Mouse (Mus musculus): ENCODE measurements at regions not wholly inside any gene's neighbourhood (a gene's known extent, or its start where the extent isn't known, plus 50 kb on each side); places are given as distances from the start of the nearest gene placed in this dataset.

GRCm38 (mm10) chr13:71064590-71065307 is 223.1 kb upstream of the Adamts16 start:
- TF ChIP-seq CTCF (IDR thresholded peaks at IDR 0.05; ENCODE audit: low read depth) = no peak
- no peak for TF ChIP-seq EP300 (IDR thresholded peaks at IDR 0.05; ENCODE audit: low read depth)
- no peaks in the 10 kb centered on the region for H3K4me1 ChIP-seq (ENCODE audit: insufficient read depth)
- WGBS (ENCODE audit: insufficient replicate concordance) = 63% methylated on average over 8 of the region's 8 CpGs
- ATAC-seq (no peak), DNase-seq (no peak)
- H3K27me3 ChIP-seq (ENCODE audit: insufficient read depth, low read length) = no peaks in the 10 kb centered on the region
- H3K9me3 ChIP-seq (ENCODE audit: low read length) = no peaks in the 10 kb centered on the region
- H3K27ac ChIP-seq (ENCODE audit: low read depth) = no peak overlapping the region
- no peak overlapping the region for H3K9ac ChIP-seq (replicated peaks)
- no peaks in the 10 kb centered on the region for H3K36me3 ChIP-seq (replicated peaks; ENCODE audit: insufficient read depth, low read length)
- no peak overlapping the region for H3K4me3 ChIP-seq (ENCODE audit: low read depth, low read length)
- no peak overlapping the region for H3K4me2 ChIP-seq (ENCODE audit: low read depth, low read length)

- H3K9me3 ChIP-seq (ENCODE audit: low read length) = no peaks in the 10 kb centered on the region
- H3K4me3 ChIP-seq (ENCODE audit: low read depth, low read length) = no peak overlapping the region
- no peak for TF ChIP-seq CTCF (IDR thresholded peaks at IDR 0.05; ENCODE audit: low read depth)
- no peak for TF ChIP-seq EP300 (IDR thresholded peaks at IDR 0.05; ENCODE audit: low read depth)
- no peaks in the 10 kb centered on the region for H3K27me3 ChIP-seq (ENCODE audit: insufficient read depth, low read length)
- DNase-seq (no peak), ATAC-seq (no peak)
- WGBS (ENCODE audit: insufficient replicate concordance) = 85% methylated on average over 21 of the region's 21 CpGs
- no peaks in the 10 kb centered on the region for H3K36me3 ChIP-seq (replicated peaks; ENCODE audit: insufficient read depth, low read length)
- H3K4me1 ChIP-seq (ENCODE audit: insufficient read depth) = no peaks in the 10 kb centered on the region
- H3K27ac ChIP-seq (ENCODE audit: low read depth) = no peak overlapping the region
- H3K4me2 ChIP-seq (ENCODE audit: low read depth, low read length) = no peak overlapping the region
- H3K9ac ChIP-seq (replicated peaks) = no peak overlapping the region
Measured at GRCm38 (mm10) chr13:71053361-71054264, 212.0 kb upstream of the Adamts16 start.

- H3K4me2 ChIP-seq (ENCODE audit: low read depth, low read length) = peak overlapping the region; percentile 18; the same call in 1 of the 2 replicates
- no peak for DNase-seq
Measured at GRCm38 (mm10) chr13:71050646-71051045, 209.0 kb upstream of the Adamts16 start.

GRCm38 (mm10) chr13:71036000-71036399 is 194.4 kb upstream of the Adamts16 start:
- Histone ChIP-seq H3K27me3 (ENCODE audit: insufficient read depth, low read length) (no peaks in the 10 kb centered on the region), H3K4me1 (ENCODE audit: insufficient read depth) (no peaks in the 10 kb centered on the region), H3K4me3 (ENCODE audit: low read depth, low read length) (no peak overlapping the region), H3K9ac (replicated peaks) (no peak overlapping the region), H3K36me3 (replicated peaks; ENCODE audit: insufficient read depth, low read length) (no peaks in the 10 kb centered on the region), H3K4me2 (ENCODE audit: low read depth, low read length) (no peak overlapping the region), H3K27ac (ENCODE audit: low read depth) (no peak overlapping the region), H3K9me3 (ENCODE audit: low read length) (no peaks in the 10 kb centered on the region)
- WGBS (ENCODE audit: insufficient replicate concordance) = 92% methylated on average over 8 of the region's 8 CpGs
- TF ChIP-seq EP300 (IDR thresholded peaks at IDR 0.05; ENCODE audit: low read depth) = no peak
- TF ChIP-seq CTCF (IDR thresholded peaks at IDR 0.05; ENCODE audit: low read depth) = no peak
- no peak for ATAC-seq
- DNase-seq = no peak

More at GRCm38 (mm10) chr13:71050646-71051045, 209.0 kb upstream of the Adamts16 start:
- no peaks in the 10 kb centered on the region for H3K27me3 ChIP-seq (ENCODE audit: insufficient read depth, low read length)
- H3K9me3 ChIP-seq (ENCODE audit: low read length) = no peaks in the 10 kb centered on the region
- H3K4me1 ChIP-seq (ENCODE audit: insufficient read depth) = no peaks in the 10 kb centered on the region
- no peak overlapping the region for H3K27ac ChIP-seq (ENCODE audit: low read depth)
- no peaks in the 10 kb centered on the region for H3K36me3 ChIP-seq (replicated peaks; ENCODE audit: insufficient read depth, low read length)
- no peak for TF ChIP-seq CTCF (IDR thresholded peaks at IDR 0.05; ENCODE audit: low read depth)
- TF ChIP-seq EP300 (IDR thresholded peaks at IDR 0.05; ENCODE audit: low read depth) = no peak
- ATAC-seq = no peak
- no peak overlapping the region for H3K9ac ChIP-seq (replicated peaks)
- WGBS (ENCODE audit: insufficient replicate concordance) = 41% methylated on average over 13 of the region's 13 CpGs
- no peak overlapping the region for H3K4me3 ChIP-seq (ENCODE audit: low read depth, low read length)

GRCm38 (mm10) chr13:71034926-71035687 is 193.5 kb upstream of the Adamts16 start:
- Histone ChIP-seq H3K27me3 (ENCODE audit: insufficient read depth, low read length) (no peaks in the 10 kb centered on the region), H3K9ac (replicated peaks) (no peak overlapping the region), H3K4me2 (ENCODE audit: low read depth, low read length) (no peak overlapping the region), H3K36me3 (replicated peaks; ENCODE audit: insufficient read depth, low read length) (no peaks in the 10 kb centered on the region), H3K9me3 (ENCODE audit: low read length) (no peaks in the 10 kb centered on the region), H3K4me1 (ENCODE audit: insufficient read depth) (no peaks in the 10 kb centered on the region), H3K27ac (ENCODE audit: low read depth) (no peak overlapping the region), H3K4me3 (ENCODE audit: low read depth, low read length) (no peak overlapping the region)
- TF ChIP-seq EP300 (IDR thresholded peaks at IDR 0.05; ENCODE audit: low read depth) = no peak
- TF ChIP-seq CTCF (IDR thresholded peaks at IDR 0.05; ENCODE audit: low read depth) = no peak
- ATAC-seq (no peak), DNase-seq (no peak)
- 72% methylated on average over 13 of the region's 13 CpGs for WGBS (ENCODE audit: insufficient replicate concordance)

GRCm38 (mm10) chr13:71008216-71008615 is 166.6 kb upstream of the Adamts16 start:
- Histone ChIP-seq H3K9me3 (ENCODE audit: low read length) (no peaks in the 10 kb centered on the region), H3K36me3 (replicated peaks; ENCODE audit: insufficient read depth, low read length) (no peaks in the 10 kb centered on the region), H3K27me3 (ENCODE audit: insufficient read depth, low read length) (no peaks in the 10 kb centered on the region), H3K27ac (ENCODE audit: low read depth) (no peak overlapping the region), H3K4me1 (ENCODE audit: insufficient read depth) (peaks cover 4% of the 10 kb centered on the region; the same call in 1 of the 2 replicates), H3K4me3 (ENCODE audit: low read depth, low read length) (no peak overlapping the region), H3K9ac (replicated peaks) (no peak overlapping the region), H3K4me2 (ENCODE audit: low read depth, low read length) (no peak overlapping the region)
- DNase-seq (no peak), ATAC-seq (no peak)
- peak; percentile 51 for TF ChIP-seq CTCF (IDR thresholded peaks at IDR 0.05; ENCODE audit: low read depth)
- no peak for TF ChIP-seq EP300 (IDR thresholded peaks at IDR 0.05; ENCODE audit: low read depth)
- WGBS (ENCODE audit: insufficient replicate concordance) = 22% methylated on average over 3 of the region's 3 CpGs

All from liver, postnatal 0 days (tissue).